Comparison of ENCODE assay signal across 8 mouse cellular contexts in genomic region chr1:106072071-106072440, GRCm38 (mm10).
DNase-seq lines count a peak whose midpoint lies in the region; ATAC-seq lines count a peak whose summit lies in the region.

No protein-coding gene starts in this region.

- peaks cover 6% of the 10 kb centered on the region; the same call in 1 of the 2 replicates for H3K4me1 ChIP-seq in heart, embryonic 15.5 days (replicated peaks)
- H3K4me1 ChIP-seq in forebrain, embryonic 11.5 days (replicated peaks; ENCODE audit: control insufficient read depth, insufficient read depth, low read length) = peaks cover 3% of the 10 kb centered on the region
- H3K4me1 ChIP-seq in midbrain, embryonic 13.5 days (replicated peaks) = peaks cover 10% of the 10 kb centered on the region

- no peaks in the 10 kb centered on the region for H3K9me3 ChIP-seq in heart, embryonic 15.5 days (replicated peaks)
- H3K9me3 ChIP-seq in forebrain, embryonic 11.5 days (ENCODE audit: control insufficient read depth, low read length) = no peaks in the 10 kb centered on the region
- H3K9me3 ChIP-seq in midbrain, embryonic 13.5 days = no peaks in the 10 kb centered on the region

- ATAC-seq in heart, embryonic 15.5 days (replicated peaks; ENCODE audit: insufficient number of reproducible peaks, insufficient read depth, low FRiP score, low read depth) = no peak
- ATAC-seq in forebrain, embryonic 11.5 days (replicated peaks; ENCODE audit: low FRiP score) = peak; percentile 85
- ATAC-seq in midbrain, embryonic 13.5 days = peak; percentile 90

- 8% methylated on average over 10 of the region's 10 CpGs for WGBS in heart, embryonic 15.5 days
- WGBS in forebrain, embryonic 11.5 days = 0% methylated on average over 10 of the region's 10 CpGs
- WGBS in midbrain, embryonic 13.5 days = 1% methylated on average over 10 of the region's 10 CpGs

- H3K27ac ChIP-seq in heart, embryonic 15.5 days = no peak overlapping the region
- no peak overlapping the region for H3K27ac ChIP-seq in forebrain, embryonic 11.5 days (ENCODE audit: low read depth, low read length)
- H3K27ac ChIP-seq in midbrain, embryonic 13.5 days = no peak overlapping the region

- H3K27me3 ChIP-seq in heart, embryonic 15.5 days = no peaks in the 10 kb centered on the region
- no peaks in the 10 kb centered on the region for H3K27me3 ChIP-seq in forebrain, embryonic 11.5 days (ENCODE audit: control insufficient read depth, insufficient read depth, low read length)
- H3K27me3 ChIP-seq in midbrain, embryonic 13.5 days = no peaks in the 10 kb centered on the region

- H3K4me3 ChIP-seq in heart, embryonic 15.5 days = no peak overlapping the region
- H3K4me3 ChIP-seq in forebrain, embryonic 11.5 days (ENCODE audit: low read depth, low read length) = no peak overlapping the region
- H3K4me3 ChIP-seq in midbrain, embryonic 13.5 days (replicated peaks) = peak overlapping the region; percentile 7

- peak overlapping the region; percentile 31; the same call in 1 of the 2 replicates for H3K4me2 ChIP-seq in heart, embryonic 15.5 days
- H3K4me2 ChIP-seq in forebrain, embryonic 11.5 days (ENCODE audit: low read depth, low read length, severe bottlenecking) = peak overlapping the region; percentile 37
- peak overlapping the region; percentile 37 for H3K4me2 ChIP-seq in midbrain, embryonic 13.5 days (replicated peaks)

- no peaks in the 10 kb centered on the region for H3K36me3 ChIP-seq in heart, embryonic 15.5 days
- H3K36me3 ChIP-seq in forebrain, embryonic 11.5 days (ENCODE audit: control insufficient read depth, insufficient read depth, low read length) = no peaks in the 10 kb centered on the region
- H3K36me3 ChIP-seq in midbrain, embryonic 13.5 days = no peaks in the 10 kb centered on the region

- H3K9ac ChIP-seq in heart, embryonic 15.5 days = no peak overlapping the region
- H3K9ac ChIP-seq in forebrain, embryonic 11.5 days (ENCODE audit: low read length) = 0 out of 2 replicates have a peak overlapping the region, but pooled peaks have one; percentile 33
- H3K9ac ChIP-seq in midbrain, embryonic 13.5 days (replicated peaks) = no peak overlapping the region

- DNase-seq in heart, adult 8-10 months (ENCODE audit: low spot score) = no peak
- DNase-seq in brain, adult 2 months (ENCODE audit: low read depth, low spot score) = peak; percentile 69
- DNase-seq in forebrain, embryonic 11.5 days (ENCODE audit: low spot score) = peak; percentile 75
- DNase-seq in left cerebral cortex, adult 18-20 months (ENCODE audit: low spot score in 2 of 2) = no peak
- no peak for DNase-seq in frontal cortex, postnatal 25 days (ENCODE audit: low spot score in 2 of 2)
- no peak for DNase-seq in layer of hippocampus, postnatal 14 days (ENCODE audit: low spot score in 2 of 2)

Comparison
In these comparisons a context has a peak if more than half of its experiments do, and no peak if none do; other contexts are left out.
1. DNase-seq: peak in brain, adult 2 months (single experiment) and forebrain, embryonic 11.5 days (single experiment); none in heart, adult 8-10 months (single experiment), left cerebral cortex, adult 18-20 months (0 of 2), frontal cortex, postnatal 25 days (0 of 2) and layer of hippocampus, postnatal 14 days (0 of 2).
2. Peak in every context shown above with its lines, with median percentiles within 50 percentile points of each other: H3K4me2 ChIP-seq.